Mouse (Mus musculus) 3134 (cell line): Measurements from ENCODE around the gene Tmem50a.

Source experiments
- DNase-seq: peaks from one replicate; pipeline ENCODE4 v3.0.0-alpha.2; 2011; ENCODE audit warnings: low spot score; ENCODE audit not compliant: insufficient read length; ENCODE audit errors: extremely low read depth

Gene Tmem50a

GRCm38 (mm10) chr4:134914864-134915209 is at the start of gene Tmem50a:
Gene Tmem50a (minus strand): TSS chr4:134915024.
- DNase-seq: peak; percentile 95

- peak; percentile 28 for DNase-seq
Observed at GRCm38 (mm10) chr4:134963021-134963776, 48.4 kb upstream of the Tmem50a start.

GRCm38 (mm10) chr4:134956328-134956727 is 41.5 kb upstream of the Tmem50a start:
- DNase-seq: no peak

GRCm38 (mm10) chr4:134955845-134956244 is 41.0 kb upstream of the Tmem50a start:
- DNase-seq: peak; percentile 74

GRCm38 (mm10) chr4:134955196-134955595 is 40.4 kb upstream of the Tmem50a start:
- peak; percentile 57 for DNase-seq

- DNase-seq: peak; percentile 43
Observed at GRCm38 (mm10) chr4:134954461-134954860, 39.6 kb upstream of the Tmem50a start.

GRCm38 (mm10) chr4:134950518-134951091 is 35.8 kb upstream of the Tmem50a start:
- DNase-seq: peak; percentile 76

GRCm38 (mm10) chr4:134946024-134946744 is 31.4 kb upstream of the Tmem50a start:
- peak; percentile 69 for DNase-seq

- no peak for DNase-seq
Observed at GRCm38 (mm10) chr4:134943758-134944538, 29.1 kb upstream of the Tmem50a start.

GRCm38 (mm10) chr4:134939900-134940299 is 25.1 kb upstream of the Tmem50a start:
- no peak for DNase-seq

- no peak for DNase-seq
Observed at GRCm38 (mm10) chr4:134937240-134938176, 22.7 kb upstream of the Tmem50a start.

- peak; percentile 96 for DNase-seq
Observed at GRCm38 (mm10) chr4:134930684-134931481, 16.1 kb upstream of the Tmem50a start, which contains the start of gene Syf2. Gene Syf2 (plus strand): TSS chr4:134930898.

- no peak for DNase-seq
Observed at GRCm38 (mm10) chr4:134930190-134930589, 15.4 kb upstream of the Tmem50a start.

GRCm38 (mm10) chr4:134929536-134929935 is 14.7 kb upstream of the Tmem50a start:
- DNase-seq: no peak

- no peak for DNase-seq
Observed at GRCm38 (mm10) chr4:134928464-134928836, 13.6 kb upstream of the Tmem50a start.

GRCm38 (mm10) chr4:134927815-134928463 is 13.1 kb upstream of the Tmem50a start:
- DNase-seq: no peak

GRCm38 (mm10) chr4:134925206-134925605 is 10.4 kb upstream of the Tmem50a start:
- no peak for DNase-seq

- peak; percentile 75 for DNase-seq
Observed at GRCm38 (mm10) chr4:134924019-134924741, 9.4 kb upstream of the Tmem50a start.
